Mouse (Mus musculus) midbrain, postnatal 0 days (tissue): ENCODE measurements around the gene 2810006K23Rik. TPM values are rescaled to one million over a fixed set of nuclear protein-coding genes. Genes with fewer than 3 reads are reported as not detected.

Source experiments
- ATAC-seq: fragments of 200-750 bp; cut with Nextera tagmentation; 2 replicates; pipeline ENCODE4 v1.8.0; 2017; ENCODE audit warnings: moderate number of reproducible peaks, mild to moderate bottlenecking, moderate TSS enrichment, moderate library complexity; ENCODE audit not compliant: low FRiP score
- DNase-seq: peaks from one replicate; pipeline ENCODE4 v3.0.0-alpha.2; 2015; ENCODE audit warnings: low spot score
- H3K27ac ChIP-seq: fragments of 300-500 bp; sonication (generic); 2 replicates; pipeline ENCODE4 v1.5.1; 2014; ENCODE audit warnings: low read depth, mild to moderate bottlenecking, low read length, mixed read lengths
- H3K27me3 ChIP-seq: fragments of 300-500 bp; sonication (generic); 2 replicates; pipeline ENCODE4 v1.6.1; 2014; ENCODE audit warnings: low read length, control low read depth, mixed read lengths; ENCODE audit not compliant: insufficient read depth
- H3K36me3 ChIP-seq: fragments of 300-500 bp; sonication (generic); 2 replicates; pipeline ENCODE4 v1.6.1; 2014; ENCODE audit warnings: low read length, control low read depth, mixed read lengths; ENCODE audit not compliant: insufficient read depth
- H3K4me1 ChIP-seq: fragments of 300-500 bp; sonication (generic); 2 replicates; pipeline ENCODE4 v1.6.1; 2014; ENCODE audit warnings: mild to moderate bottlenecking, control low read depth, antibody characterized with exemption, low read length, mixed read lengths; ENCODE audit not compliant: insufficient read depth
- H3K4me2 ChIP-seq: fragments of 300-500 bp; sonication (generic); 2 replicates; pipeline ENCODE4 v1.6.1; 2014; ENCODE audit warnings: low read depth, mild to moderate bottlenecking, low read length, mixed read lengths; ENCODE audit not compliant: poor library complexity, severe bottlenecking
- H3K4me3 ChIP-seq: fragments of 300-500 bp; sonication (generic); 2 replicates; pipeline ENCODE4 v1.5.1; 2014; ENCODE audit warnings: low read depth, mild to moderate bottlenecking, low read length, moderate library complexity
- H3K9ac ChIP-seq: fragments of 300-500 bp; sonication (generic); replicated peaks from 2 replicates; pipeline ENCODE4 v1.6.1; 2014; ENCODE audit warnings: mild to moderate bottlenecking, low read length, moderate library complexity, mixed read lengths; ENCODE audit not compliant: poor library complexity, severe bottlenecking
- H3K9me3 ChIP-seq: fragments of 300-500 bp; sonication (generic); 2 replicates; pipeline ENCODE4 v1.6.1; 2016; ENCODE audit warnings: low read length, control low read depth
- CTCF ChIP-seq: IDR thresholded peaks from 2 replicates; pipeline ENCODE4 v1.5.1; 2016; ENCODE audit warnings: antibody characterized with exemption, mild to moderate bottlenecking
- WGBS: fragments of 180-500 bp; shearing (Covaris S2); extraction: QIAGEN DNeasy Blood & Tissue Kit; methylation state at CpG from one replicate; pipeline ENCODE4 v1.1.7; 2014; 5-methylcytosine and 5-hydroxymethylcytosine counted together
- polyA plus RNA-seq: library from polyadenylated mRNA; unstranded; fragments of >200 nt; fragmentation: Nextera tagmentation; extraction: Ambion mirVana; gene quantifications from 2 replicates; pipeline ENCODE4 v1.2.1, GENCODE M21; 2015
- total RNA-seq: library from RNA; depleted of rRNA; stranded (reverse); fragments of >200 nt; gene quantifications from 2 replicates; pipeline ENCODE4 v1.2.3, GENCODE M21; 2014; rRNA removed

2810006K23Rik gene
- total RNA-seq (9.0 and 9.4 TPM in 2 replicates), polyA plus RNA-seq (7.8 TPM in 2 replicates)

DNA sequence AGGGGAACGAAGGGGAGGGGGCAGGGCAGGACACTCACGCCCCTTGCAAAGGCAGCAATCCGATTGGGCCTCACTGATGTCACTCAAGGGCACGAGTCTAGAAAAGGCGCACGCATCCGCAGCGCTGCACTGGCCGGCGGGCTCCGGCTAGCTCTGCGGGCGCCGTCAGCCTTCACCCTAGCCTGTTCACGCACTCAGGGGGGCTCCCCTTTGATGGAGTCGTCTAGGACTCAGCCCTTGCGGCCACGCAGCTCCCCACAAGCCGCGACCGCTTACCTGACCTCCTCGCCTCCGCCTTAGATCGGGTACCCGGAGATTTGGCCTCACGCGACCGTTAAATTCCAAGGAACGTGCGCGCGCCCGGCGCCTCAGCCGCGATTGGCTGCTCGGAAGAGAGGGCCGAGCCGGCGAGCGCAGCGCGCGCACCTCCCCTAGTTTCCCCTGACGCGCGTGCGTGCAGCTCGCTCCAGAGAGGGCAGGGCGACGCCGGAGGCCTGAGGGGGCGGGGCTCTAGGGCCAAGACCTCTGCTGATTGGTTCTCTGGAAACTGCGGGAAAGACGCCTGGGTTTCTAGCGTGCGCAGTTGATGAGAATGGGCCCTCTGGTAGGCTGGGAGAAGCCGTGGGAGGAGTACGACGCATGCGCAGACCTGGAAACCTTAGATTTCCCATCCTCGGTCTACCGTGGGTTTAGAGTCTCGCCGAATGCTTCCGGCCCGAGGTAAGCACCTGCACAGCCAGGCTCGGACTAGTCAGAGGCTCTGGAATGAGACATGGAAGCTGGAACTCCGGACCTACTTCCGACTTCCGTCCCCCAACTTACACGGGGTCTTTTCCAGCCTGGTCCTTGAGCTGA is at the start of gene 2810006K23Rik, which contains the start of gene Mphosph9:
Gene 2810006K23Rik, plus strand, starts transcription at position 580 of the 855 bp plus-strand sequence.
Gene Mphosph9, minus strand, starts transcription at position 463 of the 855 bp plus-strand sequence.
- peaks cover 7% of the 10 kb centered on the region; the same call in 1 of the 2 replicates for H3K4me1 ChIP-seq
- H3K4me3 ChIP-seq, result peak within 1 kb of the TSS; percentile 63
- under 1% methylated on average over 72 of the region's 72 CpGs for WGBS
- peak within 1 kb of the TSS; percentile 89 for H3K4me2 ChIP-seq
- DNase-seq, result peak; percentile 100
- H3K9me3 ChIP-seq, result no peaks in the 10 kb centered on the region
- H3K36me3 ChIP-seq, result no peaks in the 10 kb centered on the region
- H3K27me3 ChIP-seq, result no peaks in the 10 kb centered on the region
- peak within 1 kb of the TSS; percentile 98 for H3K27ac ChIP-seq
- peak within 1 kb of the TSS; percentile 75 for H3K9ac ChIP-seq
- TF ChIP-seq CTCF, result no peak; the same call in 1 of the 2 replicates
- peak; percentile 98 for ATAC-seq

- DNase-seq, result no peak
- Histone ChIP-seq H3K9ac (no peak overlapping the region), H3K9me3 (no peaks in the 10 kb centered on the region), H3K4me3 (no peak overlapping the region), H3K4me2 (no peak overlapping the region), H3K4me1 (no peaks in the 10 kb centered on the region), H3K36me3 (peaks cover 35% of the 10 kb centered on the region), H3K27ac (no peak overlapping the region), H3K27me3 (no peaks in the 10 kb centered on the region)
- no peak for ATAC-seq
- TF ChIP-seq CTCF, result no peak
- WGBS, result 89% methylated on average over 2 of the region's 2 CpGs
These were observed 45.0 kb upstream of the 2810006K23Rik start for GRCm38 (mm10) chr5:124282854-124283253.

- H3K9me3 ChIP-seq, result no peaks in the 10 kb centered on the region
- H3K27me3 ChIP-seq, result no peaks in the 10 kb centered on the region
- peak; percentile 62 for TF ChIP-seq CTCF
- ATAC-seq (no peak), DNase-seq (peak; percentile 50)
- H3K4me1 ChIP-seq, result no peaks in the 10 kb centered on the region
- H3K27ac ChIP-seq, result no peak overlapping the region
- WGBS, result 66% methylated on average over 3 of the region's 3 CpGs
- peaks cover 30% of the 10 kb centered on the region for H3K36me3 ChIP-seq
- H3K4me2 ChIP-seq, result no peak overlapping the region
- no peak overlapping the region for H3K4me3 ChIP-seq
- H3K9ac ChIP-seq, result no peak overlapping the region
These were observed 43.6 kb upstream of the 2810006K23Rik start for GRCm38 (mm10) chr5:124284330-124284729.

- ATAC-seq, result no peak
- no peak overlapping the region for H3K4me2 ChIP-seq
- 96% methylated on average over 6 of the region's 6 CpGs for WGBS
- peaks cover 36% of the 10 kb centered on the region for H3K36me3 ChIP-seq
- no peak for DNase-seq
- no peak overlapping the region for H3K27ac ChIP-seq
- no peaks in the 10 kb centered on the region for H3K27me3 ChIP-seq
- H3K4me3 ChIP-seq, result no peak overlapping the region
- no peaks in the 10 kb centered on the region for H3K4me1 ChIP-seq
- H3K9me3 ChIP-seq, result no peaks in the 10 kb centered on the region
- TF ChIP-seq CTCF, result peak; percentile 25; the same call in 1 of the 2 replicates
- no peak overlapping the region for H3K9ac ChIP-seq
These were observed 40.2 kb upstream of the 2810006K23Rik start for GRCm38 (mm10) chr5:124287616-124288247.

GRCm38 (mm10) chr5:124290216-124290615 is 37.7 kb upstream of the 2810006K23Rik start:
- no peak for DNase-seq

More at GRCm38 (mm10) chr5:124290216-124290615, 37.7 kb upstream of the 2810006K23Rik start:
- TF ChIP-seq CTCF, result no peak
- Histone ChIP-seq H3K9ac (no peak overlapping the region), H3K4me3 (no peak overlapping the region), H3K4me2 (no peak overlapping the region), H3K9me3 (no peaks in the 10 kb centered on the region), H3K36me3 (peaks cover 45% of the 10 kb centered on the region), H3K4me1 (no peaks in the 10 kb centered on the region), H3K27ac (no peak overlapping the region), H3K27me3 (no peaks in the 10 kb centered on the region)
- no peak for ATAC-seq
- WGBS, result 92% methylated on average over 4 of the region's 4 CpGs
